Mouse (Mus musculus) forebrain, embryonic 14.5 days (tissue): Measurements from ENCODE around the gene Uchl4. TPM values are rescaled to one million over a fixed set of nuclear protein-coding genes. Genes with fewer than 3 reads are reported as not detected.

Experiments
- ATAC-seq: fragments of 200-750 bp; cut with Nextera tagmentation; 2 replicates; pipeline ENCODE4 v1.8.0; 2017; ENCODE audit warnings: mild to moderate bottlenecking, moderate library complexity
- DNase-seq: peaks from one replicate; pipeline ENCODE4 v3.0.0-alpha.2; 2015; ENCODE audit warnings: low spot score
- H3K27ac ChIP-seq: fragments of 300-500 bp; sonication (generic); 2 replicates; pipeline ENCODE4 v1.5.1; 2014; ENCODE audit warnings: low read depth, mild to moderate bottlenecking, control low read depth, low read length, moderate library complexity
- H3K27me3 ChIP-seq: fragments of 300-500 bp; sonication (generic); replicated peaks from 2 replicates; pipeline ENCODE4 v1.6.1; 2014; ENCODE audit warnings: low read length, control low read depth, mixed read lengths; ENCODE audit not compliant: control insufficient read depth, insufficient read depth
- H3K36me3 ChIP-seq: fragments of 300-500 bp; sonication (generic); 2 replicates; pipeline ENCODE4 v1.6.1; 2014; ENCODE audit warnings: low read length, control low read depth; ENCODE audit not compliant: control insufficient read depth, insufficient read depth
- H3K4me1 ChIP-seq: fragments of 300-500 bp; sonication (generic); 2 replicates; pipeline ENCODE4 v1.6.1; 2014; ENCODE audit warnings: antibody characterized with exemption, low read length, control low read depth; ENCODE audit not compliant: control insufficient read depth, insufficient read depth
- H3K4me2 ChIP-seq: fragments of 300-500 bp; sonication (generic); 2 replicates; pipeline ENCODE4 v1.6.1; 2014; ENCODE audit warnings: mild to moderate bottlenecking, control low read depth, low read length
- H3K4me3 ChIP-seq: fragments of 300-500 bp; sonication (generic); 2 replicates; pipeline ENCODE4 v1.5.1; 2014; ENCODE audit warnings: low read depth, low read length, control low read depth
- H3K9ac ChIP-seq: fragments of 300-500 bp; sonication (generic); 2 replicates; pipeline ENCODE4 v1.6.1; 2014; ENCODE audit warnings: mild to moderate bottlenecking, low read length, control low read depth, moderate library complexity
- H3K9me3 ChIP-seq: fragments of 300-500 bp; sonication (generic); replicated peaks from 2 replicates; pipeline ENCODE4 v1.6.1; 2016; ENCODE audit warnings: low read length, control low read depth, mixed read lengths; ENCODE audit not compliant: control insufficient read depth
- WGBS: fragments of 180-500 bp; shearing (Covaris S2); extraction: QIAGEN DNeasy Blood & Tissue Kit; methylation state at CpG from one replicate; pipeline ENCODE4 v1.1.7; 2014; 5-methylcytosine and 5-hydroxymethylcytosine counted together
- polyA plus RNA-seq: library from polyadenylated mRNA; unstranded; fragments of >200 nt; fragmentation: Nextera tagmentation; extraction: Ambion mirVana; gene quantifications from 2 replicates; pipeline ENCODE4 v1.2.1, GENCODE M21; 2014

Gene Uchl4
- polyA plus RNA-seq, 1 experiment from 2014 or later: 1.7 TPM

GRCm38 (mm10) chr9:64207509-64208084 lies 27.4 kb upstream of the Uchl4 start:
- Histone ChIP-seq H3K4me2 (no peak overlapping the region), H3K27ac (no peak overlapping the region), H3K4me1 (no peaks in the 10 kb centered on the region), H3K9me3 (no peaks in the 10 kb centered on the region), H3K9ac (no peak overlapping the region), H3K36me3 (peaks cover 16% of the 10 kb centered on the region), H3K27me3 (no peaks in the 10 kb centered on the region), H3K4me3 (no peak overlapping the region)
- DNase-seq (no peak), ATAC-seq (no peak)
- 75% methylated on average over 3 of the region's 3 CpGs for WGBS

- no peak overlapping the region for H3K4me3 ChIP-seq
- no peak overlapping the region for H3K9ac ChIP-seq
- no peaks in the 10 kb centered on the region for H3K27me3 ChIP-seq
- 0 out of 2 replicates have a peak, but pooled peaks cover 10% of the 10 kb centered on the region for H3K36me3 ChIP-seq
- no peaks in the 10 kb centered on the region for H3K9me3 ChIP-seq
- no peak for ATAC-seq
- 93% methylated on average over 17 of the region's 17 CpGs for WGBS
- no peak overlapping the region for H3K4me2 ChIP-seq
- H3K27ac ChIP-seq: no peak overlapping the region
- no peak for DNase-seq
- H3K4me1 ChIP-seq: no peaks in the 10 kb centered on the region
These were observed 20.5 kb upstream of the Uchl4 start for GRCm38 (mm10) chr9:64214452-64214851.

- Histone ChIP-seq H3K4me1 (no peaks in the 10 kb centered on the region), H3K9me3 (no peaks in the 10 kb centered on the region), H3K4me2 (no peak overlapping the region), H3K27ac (no peak overlapping the region), H3K36me3 (0 out of 2 replicates have a peak, but pooled peaks cover 7% of the 10 kb centered on the region), H3K4me3 (no peak overlapping the region), H3K9ac (no peak overlapping the region), H3K27me3 (no peaks in the 10 kb centered on the region)
- DNase-seq: no peak
- WGBS: 86% methylated on average over 4 of the region's 4 CpGs
- ATAC-seq: no peak
These were observed 18.9 kb upstream of the Uchl4 start for GRCm38 (mm10) chr9:64216090-64216489.

- H3K36me3 ChIP-seq: 0 out of 2 replicates have a peak, but pooled peaks cover 7% of the 10 kb centered on the region
- WGBS: 90% methylated on average over 2 of the region's 2 CpGs
- no peak overlapping the region for H3K27ac ChIP-seq
- no peak overlapping the region for H3K4me3 ChIP-seq
- no peaks in the 10 kb centered on the region for H3K27me3 ChIP-seq
- no peaks in the 10 kb centered on the region for H3K9me3 ChIP-seq
- H3K4me1 ChIP-seq: no peaks in the 10 kb centered on the region
- no peak for ATAC-seq
- H3K9ac ChIP-seq: no peak overlapping the region
- no peak overlapping the region for H3K4me2 ChIP-seq
- DNase-seq: no peak
These were observed 18.4 kb upstream of the Uchl4 start for GRCm38 (mm10) chr9:64216641-64217040.

GRCm38 (mm10) chr9:64217887-64218286 lies 17.1 kb upstream of the Uchl4 start:
- ATAC-seq (no peak), DNase-seq (no peak)
- no peak overlapping the region for H3K27ac ChIP-seq
- no peaks in the 10 kb centered on the region for H3K36me3 ChIP-seq
- no peaks in the 10 kb centered on the region for H3K27me3 ChIP-seq
- no peaks in the 10 kb centered on the region for H3K9me3 ChIP-seq
- H3K4me2 ChIP-seq: no peak overlapping the region
- H3K9ac ChIP-seq: no peak overlapping the region
- no peaks in the 10 kb centered on the region for H3K4me1 ChIP-seq
- H3K4me3 ChIP-seq: no peak overlapping the region

- no peak for DNase-seq
- ATAC-seq: no peak
- H3K4me2 ChIP-seq: no peak overlapping the region
- H3K27me3 ChIP-seq: no peaks in the 10 kb centered on the region
- H3K4me1 ChIP-seq: no peaks in the 10 kb centered on the region
- no peaks in the 10 kb centered on the region for H3K9me3 ChIP-seq
- H3K36me3 ChIP-seq: no peaks in the 10 kb centered on the region
- no peak overlapping the region for H3K4me3 ChIP-seq
- no peak overlapping the region for H3K9ac ChIP-seq
- no peak overlapping the region for H3K27ac ChIP-seq
- WGBS: 32% methylated on average over 1 of the region's 1 CpGs
These were observed 15.7 kb upstream of the Uchl4 start for GRCm38 (mm10) chr9:64219305-64219704.

- H3K4me1 ChIP-seq: no peaks in the 10 kb centered on the region
- ATAC-seq: no peak
- 85% methylated on average over 10 of the region's 10 CpGs for WGBS
These were observed 15.1 kb upstream of the Uchl4 start for GRCm38 (mm10) chr9:64219772-64220420.

GRCm38 (mm10) chr9:64220603-64221002 lies 14.4 kb upstream of the Uchl4 start:
- H3K9me3 ChIP-seq: no peaks in the 10 kb centered on the region
- no peaks in the 10 kb centered on the region for H3K4me1 ChIP-seq
- H3K27ac ChIP-seq: no peak overlapping the region
- H3K27me3 ChIP-seq: no peaks in the 10 kb centered on the region
- H3K4me3 ChIP-seq: no peak overlapping the region
- no peak overlapping the region for H3K9ac ChIP-seq
- ATAC-seq: no peak
- H3K4me2 ChIP-seq: no peak overlapping the region
- no peak for DNase-seq
- no peaks in the 10 kb centered on the region for H3K36me3 ChIP-seq
- 77% methylated on average over 1 of the region's 1 CpGs for WGBS

More at GRCm38 (mm10) chr9:64219772-64220420, 15.1 kb upstream of the Uchl4 start:
- H3K9ac ChIP-seq: no peak overlapping the region
- H3K4me2 ChIP-seq: no peak overlapping the region
- DNase-seq: no peak
- H3K9me3 ChIP-seq: no peaks in the 10 kb centered on the region
- H3K27me3 ChIP-seq: no peaks in the 10 kb centered on the region
- no peaks in the 10 kb centered on the region for H3K36me3 ChIP-seq
- H3K4me3 ChIP-seq: no peak overlapping the region
- no peak overlapping the region for H3K27ac ChIP-seq

GRCm38 (mm10) chr9:64221480-64221879 lies 13.5 kb upstream of the Uchl4 start:
- Histone ChIP-seq H3K4me3 (no peak overlapping the region), H3K27me3 (no peaks in the 10 kb centered on the region), H3K4me2 (no peak overlapping the region), H3K9me3 (no peaks in the 10 kb centered on the region), H3K4me1 (no peaks in the 10 kb centered on the region), H3K9ac (no peak overlapping the region), H3K36me3 (no peaks in the 10 kb centered on the region), H3K27ac (no peak overlapping the region)
- no peak for DNase-seq
- whole genome bisulfite sequencing: 94% methylated on average over 4 of the region's 4 CpGs
- no peak for ATAC-seq
